Mouse (Mus musculus): ENCODE measurements around the gene Dram1.

The Dram1 gene

DNA sequence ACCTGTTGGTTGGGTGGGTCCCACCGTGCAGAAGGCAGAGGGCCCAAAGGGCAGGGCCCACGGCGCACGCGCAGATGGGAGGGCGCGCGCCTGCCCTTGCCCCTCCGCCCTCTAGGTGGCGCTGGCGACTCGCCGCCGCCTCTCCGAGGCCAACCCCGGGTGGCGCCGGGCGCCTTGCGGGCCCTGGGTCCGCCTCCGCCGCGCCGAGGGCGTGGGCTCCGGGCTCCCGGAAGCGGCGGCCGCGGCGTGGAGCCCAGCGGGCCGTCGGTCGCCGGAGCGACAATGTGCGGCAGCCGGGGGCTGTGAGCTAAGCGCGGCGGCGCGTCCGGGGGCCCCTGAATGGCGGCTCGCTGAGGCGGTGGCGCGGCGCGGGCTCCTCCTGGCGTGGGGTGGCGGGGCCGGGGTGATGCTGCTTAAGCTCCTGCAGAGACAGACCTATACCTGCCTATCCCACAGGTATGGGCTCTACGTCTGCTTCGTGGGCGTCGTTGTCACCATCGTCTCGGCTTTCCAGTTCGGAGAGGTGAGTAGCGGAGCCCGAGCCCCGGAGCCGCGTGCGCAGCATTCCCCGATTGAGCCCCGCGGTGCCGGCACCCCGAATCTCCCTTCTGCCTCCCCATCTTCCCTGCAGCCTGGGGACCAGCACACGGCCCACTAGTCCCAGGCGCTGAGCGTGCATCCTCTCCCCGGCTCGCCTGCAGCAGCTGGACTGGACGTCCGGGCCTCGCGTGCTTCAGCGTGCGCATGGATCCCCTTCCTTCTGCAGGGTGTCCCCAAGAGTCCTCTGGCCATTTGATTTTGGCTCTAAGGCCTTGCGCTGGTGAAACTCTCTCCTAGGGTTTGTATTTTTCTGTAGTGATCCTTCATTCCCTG lies at the start of gene Dram1, which contains the start of gene Gnptab:
Gene Dram1 (minus strand): TSS at position 68 of the 873 bp plus-strand sequence.
Gene Gnptab (plus strand): TSS at position 120 of the 873 bp plus-strand sequence.
- in situ Hi-C loops (cut with MboI, MseI): loop anchor here (5.0 to 10.0 kb wide), 2 partner anchors 48 to 126 kb away; partner anchors contain the start of gene Chpt1

DNA sequence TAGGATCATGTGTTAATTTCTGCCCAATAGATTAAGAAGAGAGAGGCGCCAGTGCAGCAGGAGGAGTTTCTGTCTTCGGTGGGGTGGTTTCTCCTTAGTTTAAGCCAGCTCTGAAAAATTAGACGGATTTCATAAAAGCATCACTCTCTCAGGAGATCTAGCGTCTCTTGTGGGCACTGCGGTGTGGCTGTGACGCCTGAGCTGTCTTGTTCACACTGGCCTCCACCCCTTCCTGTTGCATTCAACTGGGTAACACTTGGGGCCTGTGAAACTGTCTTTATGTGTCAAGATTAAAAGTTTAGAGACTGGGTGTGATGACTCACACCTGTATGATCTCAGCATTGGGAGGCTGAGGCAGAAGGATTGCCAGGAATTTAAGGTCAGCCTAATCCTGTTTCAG lies 49.1 kb upstream of the Dram1 start:
- in situ Hi-C loops (cut with MboI, MseI): loop anchor here (5.0 kb wide), 1 partner anchor 51 kb away; the partner anchor contains the start of genes Dram1 and Gnptab

DNA sequence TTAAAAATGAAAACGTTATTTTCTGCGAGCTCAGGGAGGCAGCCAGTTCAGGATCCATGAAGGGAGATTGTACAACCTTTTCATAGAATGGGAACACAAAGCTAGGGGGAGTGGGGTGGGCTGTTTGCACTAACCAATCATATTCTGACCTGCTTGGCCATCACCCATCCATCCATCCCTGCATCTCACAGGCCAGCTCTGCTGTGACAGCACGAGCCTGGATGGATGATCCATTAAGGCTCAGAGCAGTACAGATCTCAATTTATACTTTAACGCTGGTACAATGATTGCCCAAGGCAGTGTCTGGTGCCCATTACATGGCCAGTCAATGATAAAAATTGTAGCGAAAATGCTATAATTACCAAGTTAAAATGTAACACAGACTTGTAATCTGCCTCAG lies 48.0 kb upstream of the Dram1 start:
- in situ Hi-C loops (cut with MboI, MseI): loop anchor here (5.0 kb wide), 1 partner anchor 50 kb away; the partner anchor contains the start of genes Dram1 and Gnptab

GRCm38 (mm10) chr10:88426158-88426816 lies 47.4 kb upstream of the Dram1 start:
- in situ Hi-C loops (cut with MboI, MseI): loop anchor here (5.0 kb wide), 1 partner anchor 49 kb away; the partner anchor contains the start of genes Dram1 and Gnptab

- in situ Hi-C loops (cut with MboI, MseI): loop anchor here (5.0 kb wide), 1 partner anchor 81 kb away; the partner anchor contains the start of gene Chpt1
Observed at GRCm38 (mm10) chr10:88420655-88421435, 42.0 kb upstream of the Dram1 start.

- in situ Hi-C loops (cut with MboI, MseI): loop anchor here (5.0 kb wide), 1 partner anchor 82 kb away; the partner anchor contains the start of gene Chpt1
Observed at GRCm38 (mm10) chr10:88420141-88420541, 41.3 kb upstream of the Dram1 start.

DNA sequence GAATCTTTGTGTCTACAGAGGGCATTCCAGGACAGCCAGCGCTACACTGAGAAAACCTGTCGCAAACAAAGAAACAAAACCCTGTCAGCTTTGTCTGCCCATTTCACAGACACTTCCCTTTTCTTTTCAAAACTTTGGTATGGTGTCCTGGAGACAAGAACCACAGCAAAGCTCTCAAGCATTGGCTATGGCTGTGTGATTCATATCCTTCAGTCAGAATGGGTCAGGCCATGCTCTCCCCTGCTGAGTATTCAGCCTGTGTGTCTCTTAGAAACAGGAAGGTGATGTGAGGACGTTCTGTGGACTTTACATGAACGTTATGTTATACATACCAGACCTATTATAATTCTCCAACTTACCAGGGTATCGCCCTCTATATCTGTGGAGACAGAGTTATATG lies 38.8 kb upstream of the Dram1 start:
- in situ Hi-C loops (cut with MboI, MseI): no loop called here

GRCm38 (mm10) chr10:88412290-88412995 lies 33.6 kb upstream of the Dram1 start:
- in situ Hi-C loops (cut with MboI, MseI): no loop called here

GRCm38 (mm10) chr10:88409751-88410150 lies 30.9 kb upstream of the Dram1 start:
- in situ Hi-C loops (cut with MboI, MseI): no loop called here

- in situ Hi-C loops (cut with MboI, MseI): no loop called here
Observed at GRCm38 (mm10) chr10:88407875-88408631, 29.2 kb upstream of the Dram1 start.

- in situ Hi-C loops (cut with MboI, MseI): no loop called here
Observed at GRCm38 (mm10) chr10:88405812-88406211, 26.9 kb upstream of the Dram1 start.

DNA sequence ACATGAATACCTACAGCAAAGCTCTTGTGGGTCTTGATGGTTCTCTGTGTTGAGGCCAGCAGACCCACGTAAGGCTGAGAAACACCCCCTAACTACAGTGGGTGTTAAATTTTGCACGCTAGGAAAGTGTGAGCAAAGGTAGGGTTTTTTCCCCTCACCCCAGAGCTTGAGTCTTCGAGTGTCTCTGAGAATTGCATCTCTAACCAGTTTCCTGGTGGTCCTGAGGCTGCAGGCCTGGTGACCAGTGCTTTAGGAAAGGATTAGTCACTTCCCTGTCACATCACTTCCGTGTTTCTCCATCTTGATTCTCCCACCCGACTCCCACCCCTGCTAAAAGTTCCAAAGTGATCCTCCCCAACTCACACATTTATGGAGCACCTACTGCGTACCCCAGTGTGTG lies 25.3 kb upstream of the Dram1 start:
- in situ Hi-C loops (cut with MboI, MseI): no loop called here

GRCm38 (mm10) chr10:88403021-88403420 lies 24.1 kb upstream of the Dram1 start:
- in situ Hi-C loops (cut with MboI, MseI): no loop called here

GRCm38 (mm10) chr10:88399271-88399670 lies 20.4 kb upstream of the Dram1 start:
- in situ Hi-C loops (cut with MboI, MseI): no loop called here

GRCm38 (mm10) chr10:88398668-88399243 lies 19.9 kb upstream of the Dram1 start:
- in situ Hi-C loops (cut with MboI, MseI): no loop called here

DNA sequence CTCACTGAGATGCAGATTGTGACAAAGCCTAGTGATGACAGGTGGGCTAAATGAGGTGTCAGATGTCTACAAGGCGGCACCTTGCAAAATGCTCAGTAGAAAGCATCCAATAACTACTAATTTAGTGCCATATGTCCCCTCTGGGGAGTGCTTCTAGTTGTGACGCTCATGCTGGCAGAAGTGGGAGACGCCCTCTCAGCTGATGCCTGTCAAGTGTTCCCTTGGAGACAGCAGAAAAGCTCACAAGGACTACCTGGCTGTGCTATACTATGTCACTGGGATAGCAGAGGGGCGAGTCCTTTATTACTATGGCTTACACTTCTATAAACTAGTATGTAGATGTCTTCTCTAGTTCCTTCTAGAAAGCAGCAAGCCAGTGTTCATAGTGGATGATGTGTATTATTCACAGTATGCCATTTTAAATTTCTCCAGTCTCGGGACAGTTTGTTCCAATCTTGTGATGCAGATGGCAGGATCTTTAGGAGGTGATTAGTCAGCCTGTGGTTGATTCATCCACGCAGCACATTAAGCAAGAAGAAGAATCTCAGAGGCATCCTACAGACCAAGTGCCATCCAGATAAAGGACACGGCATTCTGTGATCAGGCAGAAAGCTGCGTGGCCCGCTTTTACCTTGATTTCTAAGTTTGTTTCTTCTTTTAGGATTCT lies 13.4 kb upstream of the Dram1 start:
- in situ Hi-C loops (cut with MboI, MseI): no loop called here

GRCm38 (mm10) chr10:88391495-88391894 lies 12.6 kb upstream of the Dram1 start:
- in situ Hi-C loops (cut with MboI, MseI): no loop called here

DNA sequence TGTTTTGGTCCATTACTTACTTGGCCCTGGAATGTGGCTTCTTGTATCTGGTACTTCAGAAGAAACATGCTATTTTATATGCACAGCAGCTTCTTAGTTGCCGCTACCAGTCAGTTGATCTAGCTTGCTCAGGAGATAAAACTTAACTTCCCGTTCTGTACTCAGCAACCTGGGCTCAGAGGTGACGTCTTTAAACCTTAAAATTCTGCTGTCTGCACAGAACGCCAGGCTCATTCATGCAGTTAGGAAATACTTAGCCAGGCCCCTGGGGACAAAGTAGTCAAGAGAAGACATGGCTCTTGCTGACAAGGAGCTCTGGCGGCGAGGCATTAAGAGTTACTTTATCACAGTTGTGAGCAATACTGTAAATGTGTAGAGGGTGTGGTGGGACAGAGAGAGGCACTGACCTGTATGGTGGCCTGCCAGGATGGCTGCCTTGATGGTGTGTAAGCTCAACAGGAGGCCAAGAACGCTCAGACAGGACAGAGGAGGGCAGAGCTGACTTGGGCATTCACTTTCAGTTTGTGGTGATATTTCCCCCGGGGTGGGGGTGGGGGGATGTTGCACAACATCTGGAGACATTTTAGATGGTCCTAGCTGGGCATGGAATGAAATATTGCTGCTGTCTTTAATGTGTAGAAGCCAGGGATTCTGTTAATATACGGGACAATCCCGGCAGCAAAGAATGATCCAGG lies 11.4 kb upstream of the Dram1 start:
- in situ Hi-C loops (cut with MboI, MseI): no loop called here
